Mouse (Mus musculus) midbrain, embryonic 12.5 days (tissue): ENCODE measurements around the gene Serpinb7. TPM values are rescaled to one million over a fixed set of nuclear protein-coding genes. Genes with fewer than 3 reads are reported as not detected.

ENCODE experiments used
- ATAC-seq: fragments of 200-750 bp; cut with Nextera tagmentation; 2 replicates; pipeline ENCODE4 v1.8.0; 2017; ENCODE audit warnings: low read depth, moderate TSS enrichment, moderate library complexity; ENCODE audit not compliant: low FRiP score
- H3K27ac ChIP-seq: fragments of 300-500 bp; sonication (generic); replicated peaks from 2 replicates; pipeline ENCODE4 v1.5.1; 2016; ENCODE audit warnings: mild to moderate bottlenecking
- H3K27me3 ChIP-seq: fragments of 300-500 bp; sonication (generic); 2 replicates; pipeline ENCODE4 v1.6.1; 2016; ENCODE audit warnings: mild to moderate bottlenecking
- H3K36me3 ChIP-seq: fragments of 300-500 bp; sonication (generic); 2 replicates; pipeline ENCODE4 v1.6.1; 2016
- H3K4me1 ChIP-seq: fragments of 300-500 bp; sonication (generic); 2 replicates; pipeline ENCODE4 v1.6.1; 2016
- H3K4me2 ChIP-seq: fragments of 300-500 bp; sonication (generic); replicated peaks from 2 replicates; pipeline ENCODE4 v1.6.1; 2016; ENCODE audit warnings: mild to moderate bottlenecking, moderate library complexity
- H3K4me3 ChIP-seq: fragments of 300-500 bp; sonication (generic); 2 replicates; pipeline ENCODE4 v1.5.1; 2016; ENCODE audit warnings: mild to moderate bottlenecking
- H3K9ac ChIP-seq: fragments of 300-500 bp; sonication (generic); replicated peaks from 2 replicates; pipeline ENCODE4 v1.6.1; 2016; ENCODE audit warnings: mild to moderate bottlenecking, moderate library complexity
- H3K9me3 ChIP-seq: fragments of 300-500 bp; sonication (generic); 2 replicates; pipeline ENCODE4 v1.6.1; 2016; ENCODE audit warnings: mild to moderate bottlenecking
- WGBS: fragments of 180-500 bp; shearing (Covaris S2); methylation state at CpG from one replicate; pipeline ENCODE4 v1.1.7; 2016; 5-methylcytosine and 5-hydroxymethylcytosine counted together
- polyA plus RNA-seq: library from polyadenylated mRNA; unstranded; fragments of >200 nt; fragmentation: Nextera tagmentation; extraction: Ambion mirVana; gene quantifications from 2 replicates; pipeline ENCODE4 v1.2.1, GENCODE M21; 2016

Serpinb7 gene
- polyA plus RNA-seq, 1 experiment from 2014 or later: not detected

- Histone ChIP-seq H3K4me2 (no peak overlapping the region), H3K4me3 (no peak overlapping the region), H3K27me3 (no peaks in the 10 kb centered on the region), H3K9me3 (no peaks in the 10 kb centered on the region), H3K4me1 (no peaks in the 10 kb centered on the region), H3K27ac (no peak overlapping the region), H3K36me3 (no peaks in the 10 kb centered on the region), H3K9ac (no peak overlapping the region)
- no peak for ATAC-seq
- 62% methylated on average over 1 of the region's 1 CpGs for WGBS
Measured at GRCm38 (mm10) chr1:107397481-107397880, 2.0 kb upstream of the Serpinb7 start.

GRCm38 (mm10) chr1:107402082-107402481 is 2.6 kb downstream of the Serpinb7 start:
- Histone ChIP-seq H3K4me2 (no peak overlapping the region), H3K36me3 (no peaks in the 10 kb centered on the region), H3K27me3 (no peaks in the 10 kb centered on the region), H3K4me3 (no peak overlapping the region), H3K4me1 (no peaks in the 10 kb centered on the region), H3K9ac (no peak overlapping the region), H3K27ac (no peak overlapping the region), H3K9me3 (no peaks in the 10 kb centered on the region)
- WGBS: 83% methylated on average over 4 of the region's 4 CpGs
- ATAC-seq: no peak

DNA sequence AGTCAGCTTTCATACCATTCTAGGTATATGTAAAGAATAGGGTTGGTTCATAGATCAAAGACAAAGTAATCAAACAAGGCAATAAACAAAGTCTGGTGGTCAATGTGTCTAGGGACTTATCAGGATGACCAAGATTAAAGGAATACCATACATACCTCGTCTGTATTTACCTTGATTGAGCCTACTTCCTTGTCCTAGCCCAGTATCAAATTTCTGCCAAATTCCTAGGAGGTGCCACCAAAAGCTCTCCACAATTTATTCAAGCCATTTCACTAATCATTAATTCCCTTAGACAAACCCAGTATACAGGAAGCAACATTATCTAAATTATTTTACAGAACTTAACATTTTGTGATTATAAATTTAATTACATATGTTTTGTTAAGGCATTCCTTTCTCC is 15.2 kb downstream of the Serpinb7 start:
- H3K4me3 ChIP-seq: no peak overlapping the region
- no peaks in the 10 kb centered on the region for H3K9me3 ChIP-seq
- ATAC-seq: no peak
- no peaks in the 10 kb centered on the region for H3K36me3 ChIP-seq
- WGBS: 37% methylated on average over 1 of the region's 1 CpGs
- no peaks in the 10 kb centered on the region for H3K27me3 ChIP-seq
- H3K9ac ChIP-seq: no peak overlapping the region
- H3K4me1 ChIP-seq: no peaks in the 10 kb centered on the region
- no peak overlapping the region for H3K27ac ChIP-seq
- H3K4me2 ChIP-seq: no peak overlapping the region

DNA sequence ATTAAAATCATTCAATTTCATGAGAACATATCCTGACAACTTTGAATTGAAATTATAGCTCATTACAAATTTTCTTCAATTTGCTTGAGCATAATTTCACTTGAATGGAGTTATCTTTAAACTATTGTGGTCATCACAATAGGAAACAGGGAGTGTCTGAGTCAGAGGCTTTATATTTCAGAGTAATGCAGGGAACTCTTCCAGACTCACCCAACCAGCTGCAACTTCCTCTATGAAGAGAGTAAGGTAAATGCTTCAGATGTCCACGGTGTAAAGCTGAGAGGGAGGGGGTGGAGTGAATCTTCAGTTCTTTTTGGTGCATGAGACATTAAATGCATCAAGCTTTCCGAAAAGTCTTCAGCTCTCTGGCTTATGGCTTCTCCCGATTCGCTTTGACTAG is 23.0 kb downstream of the Serpinb7 start:
- Histone ChIP-seq H3K4me2 (no peak overlapping the region), H3K4me1 (no peaks in the 10 kb centered on the region), H3K27ac (no peak overlapping the region), H3K9ac (no peak overlapping the region), H3K4me3 (no peak overlapping the region), H3K36me3 (no peaks in the 10 kb centered on the region), H3K9me3 (no peaks in the 10 kb centered on the region), H3K27me3 (no peaks in the 10 kb centered on the region)
- 78% methylated on average over 4 of the region's 4 CpGs for WGBS
- ATAC-seq: no peak

DNA sequence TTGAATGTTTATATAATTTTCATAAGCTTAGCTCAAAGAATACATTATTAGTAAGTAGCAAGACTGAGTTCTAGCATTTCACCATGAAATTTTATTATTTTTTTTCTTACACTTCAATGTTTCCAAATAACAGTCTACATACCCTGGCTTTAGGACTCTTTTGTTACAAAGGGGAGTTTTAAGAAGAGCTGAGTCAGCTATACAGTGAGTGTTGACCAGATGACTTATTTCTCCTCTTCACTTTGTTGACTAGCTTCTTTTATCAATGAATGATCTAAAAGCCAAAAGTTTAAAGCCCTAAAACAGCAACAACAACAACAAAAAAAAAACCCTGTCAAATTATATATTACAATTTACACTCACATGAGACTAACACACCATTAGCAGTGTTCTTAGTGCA is 31.8 kb downstream of the Serpinb7 start:
- no peak for ATAC-seq
- Histone ChIP-seq H3K9me3 (no peaks in the 10 kb centered on the region), H3K4me2 (no peak overlapping the region), H3K27ac (no peak overlapping the region), H3K36me3 (no peaks in the 10 kb centered on the region), H3K9ac (no peak overlapping the region), H3K27me3 (no peaks in the 10 kb centered on the region), H3K4me3 (no peak overlapping the region), H3K4me1 (no peaks in the 10 kb centered on the region)

- Histone ChIP-seq H3K4me1 (no peaks in the 10 kb centered on the region), H3K9ac (no peak overlapping the region), H3K4me2 (no peak overlapping the region), H3K36me3 (no peaks in the 10 kb centered on the region), H3K27ac (no peak overlapping the region), H3K9me3 (no peaks in the 10 kb centered on the region), H3K4me3 (no peak overlapping the region), H3K27me3 (no peaks in the 10 kb centered on the region)
- WGBS: 86% methylated on average over 2 of the region's 2 CpGs
- ATAC-seq: no peak
Measured at GRCm38 (mm10) chr1:107435528-107435927, 36.1 kb downstream of the Serpinb7 start.

DNA sequence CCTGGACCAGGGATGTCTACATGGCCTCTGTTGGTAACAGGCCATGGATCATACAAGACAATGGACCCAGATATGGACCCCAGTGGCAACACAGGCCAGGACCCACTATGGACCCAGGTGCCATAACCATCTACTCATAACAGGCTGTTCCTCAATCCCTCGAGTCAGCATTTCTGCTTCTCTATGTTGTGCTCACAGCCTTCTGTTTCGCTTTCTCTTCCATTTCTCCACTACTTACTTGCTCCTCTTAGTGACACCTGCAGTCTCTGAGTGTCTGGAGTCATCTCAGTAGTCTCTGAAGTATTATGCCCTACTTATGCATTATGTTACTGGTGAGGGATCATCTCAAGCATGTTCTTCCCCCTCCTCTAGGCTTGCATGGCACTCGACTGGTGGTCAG is 40.0 kb downstream of the Serpinb7 start:
- Histone ChIP-seq H3K4me3 (no peak overlapping the region), H3K9me3 (no peaks in the 10 kb centered on the region), H3K9ac (no peak overlapping the region), H3K27ac (no peak overlapping the region), H3K4me1 (no peaks in the 10 kb centered on the region), H3K27me3 (no peaks in the 10 kb centered on the region), H3K4me2 (no peak overlapping the region), H3K36me3 (no peaks in the 10 kb centered on the region)
- no peak for ATAC-seq
- WGBS: 84% methylated on average over 3 of the region's 3 CpGs

GRCm38 (mm10) chr1:107445352-107445751 is 45.9 kb downstream of the Serpinb7 start:
- ATAC-seq: no peak; the same call in 1 of the 2 replicates
- Histone ChIP-seq H3K27me3 (no peaks in the 10 kb centered on the region), H3K4me2 (no peak overlapping the region), H3K27ac (no peak overlapping the region), H3K9ac (no peak overlapping the region), H3K9me3 (no peaks in the 10 kb centered on the region), H3K36me3 (no peaks in the 10 kb centered on the region), H3K4me1 (no peaks in the 10 kb centered on the region), H3K4me3 (no peak overlapping the region)
- 79% methylated on average over 5 of the region's 5 CpGs for WGBS

- Histone ChIP-seq H3K27ac (no peak overlapping the region), H3K27me3 (no peaks in the 10 kb centered on the region), H3K9me3 (no peaks in the 10 kb centered on the region), H3K36me3 (no peaks in the 10 kb centered on the region), H3K4me1 (no peaks in the 10 kb centered on the region), H3K9ac (no peak overlapping the region), H3K4me3 (no peak overlapping the region), H3K4me2 (no peak overlapping the region)
- WGBS: 79% methylated on average over 3 of the region's 3 CpGs
- ATAC-seq: no peak
Measured at GRCm38 (mm10) chr1:107447228-107447931, 47.9 kb downstream of the Serpinb7 start.

GRCm38 (mm10) chr1:107479909-107480308 is 80.5 kb downstream of the Serpinb7 start:
- Histone ChIP-seq H3K27ac (no peak overlapping the region), H3K4me3 (no peak overlapping the region), H3K4me1 (no peaks in the 10 kb centered on the region), H3K4me2 (no peak overlapping the region), H3K9ac (no peak overlapping the region), H3K36me3 (no peaks in the 10 kb centered on the region), H3K27me3 (no peaks in the 10 kb centered on the region), H3K9me3 (no peaks in the 10 kb centered on the region)
- no peak for ATAC-seq

DNA sequence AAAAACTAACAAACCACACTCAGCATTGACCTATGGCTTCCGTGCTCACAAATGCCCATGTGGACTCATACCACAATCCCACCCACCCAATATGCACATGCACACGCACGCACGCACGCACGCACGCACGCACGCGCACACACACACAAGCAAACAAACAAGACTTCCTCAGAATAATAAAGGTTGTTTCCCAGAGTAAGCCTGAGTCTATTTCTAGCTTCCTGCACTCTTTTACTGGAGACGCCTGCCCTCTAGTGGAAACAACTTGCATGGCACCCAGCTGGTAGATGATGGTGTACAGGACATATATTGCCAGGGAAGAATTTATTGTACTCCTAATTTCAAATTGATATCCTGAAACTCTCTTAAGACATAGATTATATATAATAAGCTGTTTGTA is 82.0 kb downstream of the Serpinb7 start:
- Histone ChIP-seq H3K4me1 (no peaks in the 10 kb centered on the region), H3K36me3 (no peaks in the 10 kb centered on the region), H3K27ac (no peak overlapping the region), H3K4me3 (no peak overlapping the region), H3K9me3 (no peaks in the 10 kb centered on the region), H3K9ac (no peak overlapping the region), H3K27me3 (no peaks in the 10 kb centered on the region), H3K4me2 (peak overlapping the region; percentile 34)
- WGBS: 25% methylated on average over 11 of the region's 11 CpGs
- ATAC-seq: peak; percentile 93

DNA sequence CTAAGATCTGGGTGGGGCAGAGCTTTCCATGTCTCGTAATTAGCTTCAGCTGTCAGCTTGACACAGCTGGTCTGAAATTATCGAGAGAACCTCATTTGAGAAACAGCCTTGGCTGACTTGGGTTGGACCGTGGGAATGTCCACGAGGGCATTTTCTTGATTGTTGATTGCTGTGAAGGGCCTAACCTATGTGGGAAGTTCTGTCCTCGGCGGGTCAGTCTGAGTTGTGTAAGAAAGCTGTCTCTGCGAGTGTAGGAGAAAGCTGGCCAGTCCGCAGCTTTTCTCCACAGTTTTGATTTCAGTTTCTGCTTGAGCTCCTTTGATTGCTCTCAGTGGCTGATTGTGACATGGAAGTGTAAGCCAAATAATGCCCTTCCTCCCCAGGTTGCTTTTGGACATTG is 90.1 kb downstream of the Serpinb7 start:
- H3K9ac ChIP-seq: no peak overlapping the region
- no peak overlapping the region for H3K4me2 ChIP-seq
- whole genome bisulfite sequencing: 81% methylated on average over 8 of the region's 8 CpGs
- H3K9me3 ChIP-seq: no peaks in the 10 kb centered on the region
- no peak overlapping the region for H3K27ac ChIP-seq
- H3K27me3 ChIP-seq: no peaks in the 10 kb centered on the region
- H3K4me3 ChIP-seq: no peak overlapping the region
- H3K4me1 ChIP-seq: no peaks in the 10 kb centered on the region
- H3K36me3 ChIP-seq: no peaks in the 10 kb centered on the region
- ATAC-seq: no peak

DNA sequence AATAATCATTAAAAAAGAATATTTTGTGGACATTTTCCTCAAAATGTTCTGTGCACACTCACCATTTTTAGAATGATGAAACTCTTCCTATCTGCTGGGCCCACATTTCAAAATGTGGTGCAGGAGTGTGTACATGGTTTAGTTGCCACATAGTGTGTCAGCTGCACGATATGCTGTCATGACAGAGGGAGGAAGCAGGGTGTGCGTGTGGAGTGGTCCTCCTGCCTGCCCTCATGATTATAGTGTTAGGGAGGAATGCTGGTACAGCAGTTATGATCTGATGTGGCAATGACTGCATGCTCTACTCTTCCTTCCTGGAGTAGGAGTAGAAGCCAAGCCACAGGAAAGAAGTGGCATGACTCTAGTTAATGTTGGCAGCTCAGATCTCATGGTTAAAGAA is 97.3 kb downstream of the Serpinb7 start:
- H3K27ac ChIP-seq: no peak overlapping the region
- no peak for ATAC-seq
- H3K4me2 ChIP-seq: no peak overlapping the region
- no peaks in the 10 kb centered on the region for H3K4me1 ChIP-seq
- H3K9me3 ChIP-seq: no peaks in the 10 kb centered on the region
- no peak overlapping the region for H3K4me3 ChIP-seq
- no peak overlapping the region for H3K9ac ChIP-seq
- H3K36me3 ChIP-seq: no peaks in the 10 kb centered on the region
- WGBS: 81% methylated on average over 2 of the region's 2 CpGs
- no peaks in the 10 kb centered on the region for H3K27me3 ChIP-seq
